Mouse (Mus musculus) kidney, adult 8-10 months (tissue): ENCODE measurements at regions not wholly inside any gene's neighbourhood (a gene's known extent, or its start where the extent isn't known, plus 50 kb on each side); places are given as distances from the start of the nearest gene placed in this dataset.
A peak's percentile ranks its signal among the peaks of the same experiment; 100 is the strongest.
"Not testable (repeated sequence)": the region's sequence is repeated elsewhere in the genome, so short reads cannot be mapped to it uniquely, and the experiment has no call there.

Experiments
- DNase-seq, 2 experiments: peaks; one replicate each; pipeline ENCODE4 v3.0.0; 2022

- peak; percentile 7 to 11 for DNase-seq
These were observed 312.3 kb downstream of the Hdgfl1 start for GRCm38 (mm10) chr13:26457487-26458253.

GRCm38 (mm10) chr13:26426639-26427038, 343.3 kb downstream of the Hdgfl1 start:
- no peak for DNase-seq

- no peak for DNase-seq
These were observed 345.5 kb downstream of the Hdgfl1 start for GRCm38 (mm10) chr13:26424513-26424912.

- DNase-seq, result peak; percentile 6 to 56
These were observed 364.2 kb downstream of the Hdgfl1 start for GRCm38 (mm10) chr13:26405757-26406156.

GRCm38 (mm10) chr13:26404707-26405106, 365.3 kb downstream of the Hdgfl1 start:
- peak; percentile 2 to 33 for DNase-seq

GRCm38 (mm10) chr13:26387861-26388621, 381.9 kb downstream of the Hdgfl1 start:
- no peak for DNase-seq

GRCm38 (mm10) chr13:26382631-26383030, 387.3 kb downstream of the Hdgfl1 start:
- no peak for DNase-seq

GRCm38 (mm10) chr13:26382154-26382553, 387.8 kb downstream of the Hdgfl1 start:
- DNase-seq, result no peak

GRCm38 (mm10) chr13:26375546-26375945, 394.4 kb downstream of the Hdgfl1 start:
- no peak for DNase-seq

- not testable (repeated sequence) for DNase-seq
These were observed 404.1 kb downstream of the Hdgfl1 start for GRCm38 (mm10) chr13:26365911-26366310.

GRCm38 (mm10) chr13:26356341-26356740, 413.6 kb downstream of the Hdgfl1 start:
- peak in 1 of 2 experiments; percentile 8 for DNase-seq

- DNase-seq, result no peak
These were observed 415.5 kb downstream of the Hdgfl1 start for GRCm38 (mm10) chr13:26354421-26354820.

- DNase-seq, result no peak
These were observed 419.5 kb downstream of the Hdgfl1 start for GRCm38 (mm10) chr13:26350510-26350909.

- DNase-seq, result no peak
These were observed 431.2 kb downstream of the Hdgfl1 start for GRCm38 (mm10) chr13:26338795-26339194.

GRCm38 (mm10) chr13:26325066-26325465, 444.9 kb downstream of the Hdgfl1 start:
- no peak for DNase-seq

GRCm38 (mm10) chr13:26324633-26325032, 445.3 kb downstream of the Hdgfl1 start:
- DNase-seq, result no peak

- DNase-seq, result no peak
These were observed 451.4 kb downstream of the Hdgfl1 start for GRCm38 (mm10) chr13:26318557-26318956.

GRCm38 (mm10) chr13:26312246-26313010, 457.5 kb downstream of the Hdgfl1 start:
- DNase-seq, result no peak

GRCm38 (mm10) chr13:26284073-26284444, 485.9 kb downstream of the Hdgfl1 start:
- peak in 1 of 2 experiments; percentile 1 for DNase-seq

- DNase-seq, result no peak
These were observed 486.4 kb downstream of the Hdgfl1 start for GRCm38 (mm10) chr13:26283397-26284072.

- DNase-seq, result no peak
These were observed 487.7 kb downstream of the Hdgfl1 start for GRCm38 (mm10) chr13:26282291-26282690.

GRCm38 (mm10) chr13:26272850-26273249, 497.1 kb downstream of the Hdgfl1 start:
- DNase-seq, result no peak

- no peak for DNase-seq
These were observed 502.5 kb downstream of the Hdgfl1 start for GRCm38 (mm10) chr13:26267501-26267900.
